Mouse (Mus musculus): ENCODE measurements at regions not wholly inside any gene's neighbourhood (a gene's known extent, or its start where the extent isn't known, plus 50 kb on each side); places are given as distances from the start of the nearest gene placed in this dataset.

GRCm38 (mm10) chr17:4475665-4476064 lies 518.5 kb upstream of the Arid1b start:
- no peak overlapping the region for H3K4me2 ChIP-seq (replicated peaks)
- H3K36me3 ChIP-seq, result no peaks in the 10 kb centered on the region
- H3K4me3 ChIP-seq (replicated peaks), result no peak overlapping the region
- no peak for ATAC-seq
- no peak overlapping the region for H3K27ac ChIP-seq
- no peaks in the 10 kb centered on the region for H3K9me3 ChIP-seq
- no peaks in the 10 kb centered on the region for H3K27me3 ChIP-seq (replicated peaks)
- H3K9ac ChIP-seq, result no peak overlapping the region
- no peaks in the 10 kb centered on the region for H3K4me1 ChIP-seq (replicated peaks)
- 98% methylated on average over 3 of the region's 3 CpGs for WGBS

GRCm38 (mm10) chr17:4494392-4494791 lies 499.7 kb upstream of the Arid1b start:
- Histone ChIP-seq H3K4me3 (replicated peaks) (no peak overlapping the region), H3K36me3 (no peaks in the 10 kb centered on the region), H3K4me1 (replicated peaks) (0 out of 2 replicates have a peak, but pooled peaks cover 4% of the 10 kb centered on the region), H3K4me2 (replicated peaks) (no peak overlapping the region), H3K9me3 (no peaks in the 10 kb centered on the region), H3K27ac (no peak overlapping the region), H3K9ac (no peak overlapping the region), H3K27me3 (replicated peaks) (no peaks in the 10 kb centered on the region)
- ATAC-seq, result no peak
- 92% methylated on average over 2 of the region's 2 CpGs for WGBS

GRCm38 (mm10) chr17:4500504-4500903 lies 493.6 kb upstream of the Arid1b start:
- H3K27ac ChIP-seq, result no peak overlapping the region
- no peak for ATAC-seq
- H3K4me3 ChIP-seq (replicated peaks), result no peak overlapping the region
- H3K36me3 ChIP-seq, result no peaks in the 10 kb centered on the region
- 0 out of 2 replicates have a peak, but pooled peaks cover 4% of the 10 kb centered on the region for H3K4me1 ChIP-seq (replicated peaks)
- H3K9me3 ChIP-seq, result no peaks in the 10 kb centered on the region
- no peaks in the 10 kb centered on the region for H3K27me3 ChIP-seq (replicated peaks)
- H3K4me2 ChIP-seq (replicated peaks), result no peak overlapping the region
- H3K9ac ChIP-seq, result no peak overlapping the region
- WGBS, result 78% methylated on average over 5 of the region's 5 CpGs

- ATAC-seq, result no peak
- H3K4me2 ChIP-seq (replicated peaks), result no peak overlapping the region
- 68% methylated on average over 1 of the region's 1 CpGs for WGBS
Measured at GRCm38 (mm10) chr17:4501029-4501428, 493.1 kb upstream of the Arid1b start.

GRCm38 (mm10) chr17:4504951-4505350 lies 489.2 kb upstream of the Arid1b start:
- H3K4me2 ChIP-seq (replicated peaks), result no peak overlapping the region
- H3K36me3 ChIP-seq, result no peaks in the 10 kb centered on the region
- no peaks in the 10 kb centered on the region for H3K9me3 ChIP-seq
- H3K4me3 ChIP-seq (replicated peaks), result no peak overlapping the region
- ATAC-seq, result no peak
- no peak overlapping the region for H3K27ac ChIP-seq
- H3K27me3 ChIP-seq (replicated peaks), result no peaks in the 10 kb centered on the region
- H3K9ac ChIP-seq, result no peak overlapping the region
- 65% methylated on average over 6 of the region's 6 CpGs for WGBS
- H3K4me1 ChIP-seq (replicated peaks), result no peaks in the 10 kb centered on the region

More at GRCm38 (mm10) chr17:4501029-4501428, 493.1 kb upstream of the Arid1b start:
- H3K9me3 ChIP-seq, result no peaks in the 10 kb centered on the region
- no peaks in the 10 kb centered on the region for H3K36me3 ChIP-seq
- H3K9ac ChIP-seq, result no peak overlapping the region
- no peak overlapping the region for H3K4me3 ChIP-seq (replicated peaks)
- no peak overlapping the region for H3K27ac ChIP-seq
- H3K27me3 ChIP-seq (replicated peaks), result no peaks in the 10 kb centered on the region
- H3K4me1 ChIP-seq (replicated peaks), result 0 out of 2 replicates have a peak, but pooled peaks cover 4% of the 10 kb centered on the region

GRCm38 (mm10) chr17:4509506-4509905 lies 484.6 kb upstream of the Arid1b start:
- Histone ChIP-seq H3K4me2 (replicated peaks) (no peak overlapping the region), H3K4me3 (replicated peaks) (no peak overlapping the region), H3K4me1 (replicated peaks) (no peaks in the 10 kb centered on the region), H3K36me3 (no peaks in the 10 kb centered on the region), H3K27ac (no peak overlapping the region), H3K9me3 (no peaks in the 10 kb centered on the region), H3K27me3 (replicated peaks) (no peaks in the 10 kb centered on the region), H3K9ac (no peak overlapping the region)
- 80% methylated on average over 3 of the region's 3 CpGs for WGBS
- no peak for ATAC-seq

GRCm38 (mm10) chr17:4516141-4516540 lies 478.0 kb upstream of the Arid1b start:
- no peak for ATAC-seq
- no peak overlapping the region for H3K4me2 ChIP-seq (replicated peaks)
- H3K27ac ChIP-seq, result no peak overlapping the region
- H3K9me3 ChIP-seq, result no peaks in the 10 kb centered on the region
- 81% methylated on average over 7 of the region's 7 CpGs for WGBS
- no peaks in the 10 kb centered on the region for H3K36me3 ChIP-seq
- no peak overlapping the region for H3K9ac ChIP-seq
- H3K4me1 ChIP-seq (replicated peaks), result no peaks in the 10 kb centered on the region
- H3K4me3 ChIP-seq (replicated peaks), result no peak overlapping the region
- H3K27me3 ChIP-seq (replicated peaks), result no peaks in the 10 kb centered on the region

GRCm38 (mm10) chr17:4516846-4517245 lies 477.3 kb upstream of the Arid1b start:
- no peak overlapping the region for H3K4me3 ChIP-seq (replicated peaks)
- no peak for ATAC-seq
- no peak overlapping the region for H3K27ac ChIP-seq
- H3K36me3 ChIP-seq, result no peaks in the 10 kb centered on the region
- H3K4me1 ChIP-seq (replicated peaks), result no peaks in the 10 kb centered on the region
- H3K9me3 ChIP-seq, result no peaks in the 10 kb centered on the region
- WGBS, result 61% methylated on average over 3 of the region's 3 CpGs
- no peaks in the 10 kb centered on the region for H3K27me3 ChIP-seq (replicated peaks)
- H3K4me2 ChIP-seq (replicated peaks), result no peak overlapping the region
- H3K9ac ChIP-seq, result no peak overlapping the region

GRCm38 (mm10) chr17:4521031-4521430 lies 473.1 kb upstream of the Arid1b start:
- Histone ChIP-seq H3K9ac (no peak overlapping the region), H3K4me2 (replicated peaks) (no peak overlapping the region), H3K4me3 (replicated peaks) (no peak overlapping the region), H3K36me3 (no peaks in the 10 kb centered on the region), H3K27ac (no peak overlapping the region), H3K9me3 (no peaks in the 10 kb centered on the region), H3K27me3 (replicated peaks) (no peaks in the 10 kb centered on the region), H3K4me1 (replicated peaks) (no peaks in the 10 kb centered on the region)
- ATAC-seq, result no peak
- 79% methylated on average over 4 of the region's 4 CpGs for WGBS

- no peaks in the 10 kb centered on the region for H3K9me3 ChIP-seq
- no peaks in the 10 kb centered on the region for H3K4me1 ChIP-seq (replicated peaks)
- H3K4me3 ChIP-seq (replicated peaks), result no peak overlapping the region
- H3K4me2 ChIP-seq (replicated peaks), result no peak overlapping the region
- H3K27me3 ChIP-seq (replicated peaks), result no peaks in the 10 kb centered on the region
- 64% methylated on average over 7 of the region's 7 CpGs for WGBS
- H3K9ac ChIP-seq, result no peak overlapping the region
- H3K36me3 ChIP-seq, result no peaks in the 10 kb centered on the region
- no peak for ATAC-seq
- H3K27ac ChIP-seq, result no peak overlapping the region
Measured at GRCm38 (mm10) chr17:4526466-4526865, 467.7 kb upstream of the Arid1b start.

- no peak overlapping the region for H3K9ac ChIP-seq
- H3K4me2 ChIP-seq (replicated peaks), result no peak overlapping the region
- no peaks in the 10 kb centered on the region for H3K27me3 ChIP-seq (replicated peaks)
- H3K27ac ChIP-seq, result no peak overlapping the region
- no peak for ATAC-seq
- H3K4me1 ChIP-seq (replicated peaks), result no peaks in the 10 kb centered on the region
- no peak overlapping the region for H3K4me3 ChIP-seq (replicated peaks)
- H3K36me3 ChIP-seq, result no peaks in the 10 kb centered on the region
- 83% methylated on average over 2 of the region's 2 CpGs for WGBS
- H3K9me3 ChIP-seq, result no peaks in the 10 kb centered on the region
Measured at GRCm38 (mm10) chr17:4532126-4532525, 462.0 kb upstream of the Arid1b start.

- Histone ChIP-seq H3K27me3 (replicated peaks) (no peaks in the 10 kb centered on the region), H3K4me2 (replicated peaks) (no peak overlapping the region), H3K4me3 (replicated peaks) (no peak overlapping the region), H3K9me3 (no peaks in the 10 kb centered on the region), H3K36me3 (no peaks in the 10 kb centered on the region), H3K27ac (no peak overlapping the region), H3K4me1 (replicated peaks) (no peaks in the 10 kb centered on the region), H3K9ac (no peak overlapping the region)
- no peak for ATAC-seq
- WGBS, result 82% methylated on average over 2 of the region's 2 CpGs
Measured at GRCm38 (mm10) chr17:4540435-4540834, 453.7 kb upstream of the Arid1b start.

GRCm38 (mm10) chr17:4541020-4541743 lies 452.9 kb upstream of the Arid1b start:
- Histone ChIP-seq H3K9me3 (no peaks in the 10 kb centered on the region), H3K4me1 (replicated peaks) (no peaks in the 10 kb centered on the region), H3K27me3 (replicated peaks) (no peaks in the 10 kb centered on the region), H3K4me3 (replicated peaks) (no peak overlapping the region), H3K27ac (no peak overlapping the region), H3K36me3 (no peaks in the 10 kb centered on the region), H3K4me2 (replicated peaks) (no peak overlapping the region), H3K9ac (no peak overlapping the region)
- 41% methylated on average over 7 of the region's 7 CpGs for WGBS
- ATAC-seq, result no peak

Data from intestine, embryonic 15.5 days (tissue).